Mouse (Mus musculus) cerebellum, adult 2 months (tissue): ENCODE measurements around the gene Actr2.

Source experiments
- CTCF ChIP-seq: fragments of 200-500 bp; IDR thresholded peaks from 2 replicates; pipeline ENCODE4 v1.5.1; 2011; ENCODE audit warnings: low read depth, mild to moderate bottlenecking, control low read depth, low read length, moderate library complexity, borderline replicate concordance; ENCODE audit not compliant: insufficient read depth
- POLR2A ChIP-seq: fragments of 200-500 bp; IDR thresholded peaks from 2 replicates; pipeline ENCODE4 v1.6.1; 2011; ENCODE audit warnings: low read length, control low read depth, borderline replicate concordance; ENCODE audit not compliant: insufficient read depth

GRCm38 (mm10) chr11:20033541-20034160 is 79.1 kb downstream of the Actr2 start:
- TF ChIP-seq CTCF: no peak
- TF ChIP-seq POLR2A: no peak
